Mouse (Mus musculus) midbrain, embryonic 15.5 days (tissue): Measurements from ENCODE around the gene Csde1. TPM values are rescaled to one million over a fixed set of nuclear protein-coding genes. Genes with fewer than 3 reads are reported as not detected.
A peak's percentile ranks its signal among the peaks of the same experiment; 100 is the strongest.

Experiments
- ATAC-seq: fragments of 200-750 bp; cut with Nextera tagmentation; replicated peaks from 2 replicates; pipeline ENCODE4 v1.8.0; 2017; ENCODE audit warnings: moderate TSS enrichment
- H3K27ac ChIP-seq: fragments of 300-500 bp; sonication (generic); 2 replicates; pipeline ENCODE4 v1.5.1; 2015; ENCODE audit warnings: mild to moderate bottlenecking, inconsistent platforms
- H3K27me3 ChIP-seq: fragments of 300-500 bp; sonication (generic); replicated peaks from 2 replicates; pipeline ENCODE4 v1.6.1; 2015; ENCODE audit warnings: inconsistent platforms
- H3K36me3 ChIP-seq: fragments of 300-500 bp; sonication (generic); replicated peaks from 2 replicates; pipeline ENCODE4 v1.6.1; 2015; ENCODE audit warnings: inconsistent platforms
- H3K4me1 ChIP-seq: fragments of 300-500 bp; sonication (generic); 2 replicates; pipeline ENCODE4 v1.6.1; 2015; ENCODE audit warnings: inconsistent platforms
- H3K4me2 ChIP-seq: fragments of 300-500 bp; sonication (generic); 2 replicates; pipeline ENCODE4 v1.6.1; 2015; ENCODE audit warnings: inconsistent platforms, mild to moderate bottlenecking, moderate library complexity
- H3K4me3 ChIP-seq: fragments of 300-500 bp; sonication (generic); 2 replicates; pipeline ENCODE4 v1.5.1; 2015; ENCODE audit warnings: mild to moderate bottlenecking, inconsistent platforms
- H3K9ac ChIP-seq: fragments of 300-500 bp; sonication (generic); 2 replicates; pipeline ENCODE4 v1.6.1; 2015; ENCODE audit warnings: mild to moderate bottlenecking, inconsistent platforms
- H3K9me3 ChIP-seq: fragments of 300-500 bp; sonication (generic); 2 replicates; pipeline ENCODE4 v1.6.1; 2016; ENCODE audit warnings: inconsistent platforms
- WGBS: fragments of 180-500 bp; shearing (Covaris S2); methylation state at CpG from one replicate; pipeline ENCODE4 v1.1.7; 2015; ENCODE audit warnings: mixed read lengths; 5-methylcytosine and 5-hydroxymethylcytosine counted together
- polyA plus RNA-seq: library from polyadenylated mRNA; unstranded; fragments of >200 nt; fragmentation: Nextera tagmentation; extraction: Ambion mirVana; gene quantifications from 2 replicates; pipeline ENCODE4 v1.2.1, GENCODE M21; 2015

Gene Csde1
- polyA plus RNA-seq = 351 and 378 TPM in 2 replicates

DNA sequence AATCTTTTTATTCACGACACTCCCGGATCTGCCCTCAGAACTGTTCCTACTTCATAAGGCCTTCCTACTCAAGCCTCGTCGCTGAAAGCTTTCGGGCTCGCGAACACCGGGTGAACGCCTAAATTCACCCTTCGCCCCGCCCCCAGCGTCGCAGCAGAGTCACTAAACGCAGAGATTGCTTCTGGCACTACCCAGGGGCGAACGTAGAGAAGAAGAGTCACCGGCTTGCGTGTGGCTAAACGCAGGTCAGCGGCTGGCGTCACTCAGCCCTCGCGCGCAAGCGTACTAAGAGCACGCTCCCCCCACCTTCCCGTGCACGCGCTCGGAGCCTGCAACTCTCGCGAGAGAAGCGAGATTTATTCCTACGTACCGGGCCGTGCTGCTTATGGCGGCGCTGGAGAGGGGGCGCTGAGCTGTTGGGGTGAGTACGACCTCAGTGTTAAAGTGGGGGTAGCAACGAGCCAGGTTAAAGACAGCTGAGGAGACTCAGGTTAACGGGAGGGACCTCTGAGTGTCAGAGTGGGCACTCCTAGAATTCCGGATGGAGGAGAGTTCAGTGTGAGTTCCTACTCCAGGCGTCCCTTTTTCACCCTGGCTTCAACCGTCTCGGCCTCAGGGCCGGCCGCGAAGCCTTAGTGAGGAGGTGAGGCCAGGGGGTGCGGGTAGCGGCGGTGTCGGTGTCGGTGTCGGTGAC lies at the start of gene Csde1:
Csde1 (plus strand) TSS at position 178 of the 694 bp plus-strand sequence.
- no peaks in the 10 kb centered on the region for H3K9me3 ChIP-seq
- H3K27me3 ChIP-seq = no peaks in the 10 kb centered on the region
- peak within 1 kb of the TSS; percentile 96 for H3K27ac ChIP-seq
- peak within 1 kb of the TSS; percentile 86 for H3K9ac ChIP-seq
- WGBS = under 1% methylated on average over 55 of the region's 55 CpGs
- peaks cover 17% of the 10 kb centered on the region for H3K4me1 ChIP-seq
- peak; percentile 95 for ATAC-seq
- H3K36me3 ChIP-seq = no peaks in the 10 kb centered on the region
- peak within 1 kb of the TSS; percentile 68 for H3K4me3 ChIP-seq
- peak within 1 kb of the TSS; percentile 64 for H3K4me2 ChIP-seq

- H3K4me3 ChIP-seq = no peak overlapping the region
- WGBS = 85% methylated on average over 3 of the region's 3 CpGs
- H3K9ac ChIP-seq = no peak overlapping the region
- H3K36me3 ChIP-seq = no peaks in the 10 kb centered on the region
- no peak overlapping the region for H3K4me2 ChIP-seq
- H3K27me3 ChIP-seq = no peaks in the 10 kb centered on the region
- ATAC-seq = no peak
- H3K4me1 ChIP-seq = no peaks in the 10 kb centered on the region
- no peaks in the 10 kb centered on the region for H3K9me3 ChIP-seq
- no peak overlapping the region for H3K27ac ChIP-seq
These were observed 49.7 kb upstream of the Csde1 start for GRCm38 (mm10) chr3:102970508-102970907.

DNA sequence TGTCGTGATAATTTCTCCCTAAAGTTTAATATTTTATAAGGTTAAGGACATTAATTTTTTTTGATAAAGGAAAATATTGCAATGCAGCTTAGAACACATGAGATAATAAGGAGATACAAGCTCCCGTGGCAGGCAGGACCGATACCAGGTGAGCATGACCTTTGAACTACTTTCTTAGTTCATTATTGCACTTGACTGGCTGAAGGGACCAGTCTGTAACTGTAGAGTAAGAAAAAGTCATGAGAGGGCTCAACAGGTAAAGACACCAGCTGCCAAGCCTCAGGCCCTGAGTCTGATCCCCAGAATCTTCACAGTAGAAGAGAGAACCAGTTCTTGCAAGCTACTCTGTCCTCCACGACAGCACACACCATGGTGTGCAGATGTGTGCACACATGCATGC lies 43.3 kb upstream of the Csde1 start:
- WGBS = 70% methylated on average over 4 of the region's 4 CpGs
- no peak overlapping the region for H3K9ac ChIP-seq
- H3K9me3 ChIP-seq = no peaks in the 10 kb centered on the region
- H3K4me1 ChIP-seq = peaks cover 12% of the 10 kb centered on the region
- no peak overlapping the region for H3K27ac ChIP-seq
- no peaks in the 10 kb centered on the region for H3K27me3 ChIP-seq
- H3K4me2 ChIP-seq = no peak overlapping the region
- no peak overlapping the region for H3K4me3 ChIP-seq
- ATAC-seq = no peak
- H3K36me3 ChIP-seq = no peaks in the 10 kb centered on the region

GRCm38 (mm10) chr3:102979550-102980348 lies 40.5 kb upstream of the Csde1 start:
- peak overlapping the region; percentile 84 for H3K27ac ChIP-seq
- ATAC-seq = peak; percentile 99
- peaks cover 12% of the 10 kb centered on the region for H3K4me1 ChIP-seq
- WGBS = 7% methylated on average over 10 of the region's 10 CpGs
- no peaks in the 10 kb centered on the region for H3K27me3 ChIP-seq
- no peaks in the 10 kb centered on the region for H3K36me3 ChIP-seq
- peak overlapping the region; percentile 47 for H3K4me2 ChIP-seq
- H3K9ac ChIP-seq = peak overlapping the region; percentile 21
- peak overlapping the region; percentile 13 for H3K4me3 ChIP-seq
- H3K9me3 ChIP-seq = no peaks in the 10 kb centered on the region

GRCm38 (mm10) chr3:102980349-102980736 lies 39.9 kb upstream of the Csde1 start:
- Histone ChIP-seq H3K36me3 (no peaks in the 10 kb centered on the region), H3K9me3 (no peaks in the 10 kb centered on the region), H3K27me3 (no peaks in the 10 kb centered on the region), H3K4me1 (peaks cover 12% of the 10 kb centered on the region), H3K4me3 (peak overlapping the region; percentile 13), H3K4me2 (peak overlapping the region; percentile 47), H3K27ac (peak overlapping the region; percentile 84), H3K9ac (peak overlapping the region; percentile 21)
- ATAC-seq = peak; percentile 21; the same call in 1 of the 2 replicates
- 15% methylated on average over 3 of the region's 3 CpGs for WGBS

- H3K9ac ChIP-seq = no peak overlapping the region
- ATAC-seq = no peak
- WGBS = 78% methylated on average over 8 of the region's 8 CpGs
These were observed 29.2 kb upstream of the Csde1 start for GRCm38 (mm10) chr3:102991041-102991440.

DNA sequence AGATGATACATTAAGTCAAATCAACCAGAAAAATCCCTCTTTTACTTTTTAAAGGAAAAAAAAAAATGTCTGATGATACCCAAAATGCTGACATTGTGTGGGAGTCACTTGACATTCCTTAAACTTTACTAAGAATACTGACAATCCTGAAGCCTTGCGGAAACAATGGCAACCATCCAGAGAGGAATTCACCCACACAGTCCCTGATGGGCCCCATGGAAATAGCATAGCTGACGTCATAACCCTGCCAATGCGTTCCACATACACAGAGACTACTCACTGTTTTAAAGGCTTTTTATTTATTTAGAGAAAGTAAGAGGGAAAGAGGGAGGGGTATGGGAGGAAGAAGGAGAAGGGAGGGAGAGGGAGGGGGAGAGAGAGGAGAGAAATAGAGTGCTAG lies 27.3 kb upstream of the Csde1 start:
- no peak for ATAC-seq
- peaks cover 19% of the 10 kb centered on the region for H3K4me1 ChIP-seq
- no peak overlapping the region for H3K4me2 ChIP-seq
- H3K36me3 ChIP-seq = no peaks in the 10 kb centered on the region
- H3K9ac ChIP-seq = no peak overlapping the region
- H3K27me3 ChIP-seq = no peaks in the 10 kb centered on the region
- no peak overlapping the region for H3K4me3 ChIP-seq
- WGBS = 56% methylated on average over 3 of the region's 3 CpGs
- no peaks in the 10 kb centered on the region for H3K9me3 ChIP-seq
- no peak overlapping the region for H3K27ac ChIP-seq

More at GRCm38 (mm10) chr3:102991041-102991440, 29.2 kb upstream of the Csde1 start:
- Histone ChIP-seq H3K27ac (no peak overlapping the region), H3K4me2 (no peak overlapping the region), H3K4me3 (no peak overlapping the region), H3K36me3 (no peaks in the 10 kb centered on the region), H3K4me1 (peaks cover 5% of the 10 kb centered on the region), H3K27me3 (no peaks in the 10 kb centered on the region), H3K9me3 (no peaks in the 10 kb centered on the region)

DNA sequence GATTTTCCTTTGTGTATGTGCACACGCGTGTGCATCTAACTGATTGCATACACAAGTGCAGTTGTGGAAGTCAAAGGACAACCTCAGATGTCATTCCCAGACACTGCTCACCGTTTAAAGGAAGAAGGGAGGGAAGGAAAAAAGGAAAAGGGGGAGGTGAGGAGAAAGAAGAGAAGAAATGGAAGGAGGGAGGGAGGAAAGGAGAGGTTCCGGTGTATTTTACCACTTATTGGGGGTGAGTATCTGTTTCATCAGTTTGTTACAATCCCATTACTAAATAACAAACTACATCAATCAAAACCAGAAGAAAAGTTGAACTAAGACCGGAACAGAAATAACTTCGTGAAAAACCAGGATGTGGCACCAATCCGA lies 25.0 kb upstream of the Csde1 start:
- Histone ChIP-seq H3K9me3 (no peaks in the 10 kb centered on the region), H3K4me1 (peaks cover 19% of the 10 kb centered on the region), H3K36me3 (peaks cover 23% of the 10 kb centered on the region), H3K4me3 (peak overlapping the region; percentile 91), H3K9ac (peak overlapping the region; percentile 95; the same call in 1 of the 2 replicates), H3K4me2 (peak overlapping the region; percentile 53), H3K27ac (peak overlapping the region; percentile 92), H3K27me3 (no peaks in the 10 kb centered on the region)
- no peak; the same call in 1 of the 2 replicates for ATAC-seq
- 47% methylated on average over 7 of the region's 7 CpGs for WGBS

DNA sequence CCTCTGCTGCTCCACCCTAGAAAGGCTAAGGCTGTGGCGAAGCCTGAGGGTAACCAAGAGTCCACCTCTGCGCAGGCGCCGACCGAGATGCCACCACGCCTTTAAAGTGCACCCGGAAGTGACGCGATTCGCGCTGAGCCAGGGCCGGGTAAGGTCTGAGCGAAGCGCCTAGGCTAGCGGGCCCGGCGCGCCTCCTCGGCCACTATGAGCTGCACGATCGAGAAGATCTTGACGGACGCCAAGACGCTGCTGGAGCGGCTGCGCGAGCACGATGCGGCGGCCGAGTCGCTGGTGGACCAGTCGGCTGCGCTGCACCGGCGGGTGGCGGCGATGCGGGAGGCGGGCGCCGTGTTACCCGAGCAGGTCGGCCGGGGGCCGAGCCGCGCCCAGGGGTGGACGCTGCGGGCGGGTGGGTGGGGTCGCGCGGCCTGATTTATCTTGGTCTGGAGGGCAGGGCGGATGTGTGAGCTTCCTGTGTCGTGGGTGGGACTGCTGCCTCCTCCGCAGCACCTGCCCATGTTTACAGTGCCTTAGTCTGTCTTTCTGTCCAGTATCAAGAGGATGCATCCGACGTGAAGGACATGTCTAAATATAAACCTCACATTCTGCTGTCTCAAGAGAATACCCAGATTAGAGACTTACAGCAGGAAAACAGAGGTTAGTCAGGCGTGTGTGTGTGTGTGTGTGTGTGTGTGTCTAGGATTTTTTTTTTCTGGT lies 24.5 kb upstream of the Csde1 start, which contains the start of gene Sike1:
Sike1 (plus strand) TSS at position 104 of the 717 bp plus-strand sequence.
- WGBS = under 1% methylated on average over 59 of the region's 60 CpGs
- ATAC-seq = peak; percentile 99

GRCm38 (mm10) chr3:102997036-102997435 lies 23.2 kb upstream of the Csde1 start:
- Histone ChIP-seq H3K27me3 (no peaks in the 10 kb centered on the region), H3K4me3 (no peak overlapping the region), H3K9ac (no peak overlapping the region), H3K36me3 (peaks cover 35% of the 10 kb centered on the region), H3K27ac (no peak overlapping the region), H3K9me3 (no peaks in the 10 kb centered on the region), H3K4me1 (peaks cover 19% of the 10 kb centered on the region), H3K4me2 (no peak overlapping the region)
- WGBS = 80% methylated on average over 10 of the region's 10 CpGs
- no peak for ATAC-seq

More for the DNA sequence above, 24.5 kb upstream of the Csde1 start, which contains the start of gene Sike1:
- H3K36me3 ChIP-seq = peaks cover 28% of the 10 kb centered on the region
- H3K27ac ChIP-seq = peak within 1 kb of the TSS; percentile 92
- no peaks in the 10 kb centered on the region for H3K27me3 ChIP-seq
- peak within 1 kb of the TSS; percentile 95 for H3K9ac ChIP-seq
- H3K4me2 ChIP-seq = peak within 1 kb of the TSS; percentile 53
- no peaks in the 10 kb centered on the region for H3K9me3 ChIP-seq
- H3K4me3 ChIP-seq = peak within 1 kb of the TSS; percentile 91
- peaks cover 19% of the 10 kb centered on the region for H3K4me1 ChIP-seq

DNA sequence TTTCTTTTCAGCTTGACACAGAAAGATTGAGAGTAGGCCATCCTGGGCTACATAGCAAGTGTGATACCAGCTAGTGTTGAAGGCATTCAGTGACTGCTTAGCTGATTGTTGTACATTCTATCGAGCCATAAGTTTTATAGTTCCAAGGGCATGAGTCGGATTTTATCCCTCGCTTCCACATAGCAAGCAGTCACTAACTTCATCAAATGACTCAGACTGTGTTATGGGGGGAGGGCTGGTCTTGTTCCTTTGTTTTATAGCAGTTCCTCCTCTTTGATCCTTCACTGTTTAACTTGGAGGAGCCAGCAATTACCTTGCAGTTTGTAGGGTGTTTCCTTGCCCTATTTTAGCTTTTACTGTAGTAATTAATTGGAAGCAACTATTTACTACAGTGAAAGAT lies 22.6 kb upstream of the Csde1 start:
- ATAC-seq = no peak
- Histone ChIP-seq H3K27me3 (no peaks in the 10 kb centered on the region), H3K27ac (no peak overlapping the region), H3K4me3 (no peak overlapping the region), H3K4me1 (peaks cover 19% of the 10 kb centered on the region), H3K9ac (no peak overlapping the region), H3K9me3 (no peaks in the 10 kb centered on the region), H3K4me2 (no peak overlapping the region), H3K36me3 (peaks cover 39% of the 10 kb centered on the region)
- WGBS = 96% methylated on average over 3 of the region's 3 CpGs

GRCm38 (mm10) chr3:103001595-103001994 lies 18.6 kb upstream of the Csde1 start:
- Histone ChIP-seq H3K27me3 (no peaks in the 10 kb centered on the region), H3K9me3 (no peaks in the 10 kb centered on the region), H3K4me1 (peaks cover 8% of the 10 kb centered on the region), H3K4me3 (no peak overlapping the region), H3K4me2 (no peak overlapping the region), H3K9ac (no peak overlapping the region), H3K27ac (no peak overlapping the region), H3K36me3 (peaks cover 45% of the 10 kb centered on the region)
- no peak for ATAC-seq
- WGBS = 96% methylated on average over 7 of the region's 7 CpGs
